Mouse (Mus musculus) left cerebral cortex, adult 8-10 months (tissue): Measurements from ENCODE around the gene Pcnx3. TPM values are rescaled to one million over a fixed set of nuclear protein-coding genes. Genes with fewer than 3 reads are reported as not detected.
"Not testable (repeated sequence)": the region's sequence is repeated elsewhere in the genome, so short reads cannot be mapped to it uniquely, and the experiment has no call there.

Experiments
- DNase-seq, 2 experiments: peaks; one replicate each; pipeline ENCODE4 v3.0.0; 2022; ENCODE audit warnings: low spot score in 2 of 2
- total RNA-seq, 4 experiments: library from RNA; stranded (reverse); gene quantifications; 2 replicates each; pipeline ENCODE4 v1.2.4; 2022

Pcnx3 gene
- total RNA-seq, 4 experiments from 2014 or later = 74.4 to 86.8 (median 80.3) TPM

GRCm38 (mm10) chr19:5713255-5713654 lies 24.5 kb upstream of the Pcnx3 start:
- no peak for DNase-seq

- no peak for DNase-seq
Measured at GRCm38 (mm10) chr19:5711907-5712460, 23.3 kb upstream of the Pcnx3 start.

- DNase-seq = no peak
Measured at GRCm38 (mm10) chr19:5711218-5711617, 22.5 kb upstream of the Pcnx3 start.

GRCm38 (mm10) chr19:5710581-5710980 lies 21.9 kb upstream of the Pcnx3 start:
- no peak for DNase-seq

- DNase-seq = no peak
Measured at GRCm38 (mm10) chr19:5710068-5710467, 21.4 kb upstream of the Pcnx3 start.

- no peak for DNase-seq
Measured at GRCm38 (mm10) chr19:5704801-5705571, 16.3 kb upstream of the Pcnx3 start.

- peak in 1 of 2 experiments; percentile 32 for DNase-seq
Measured at GRCm38 (mm10) chr19:5704163-5704800, 15.6 kb upstream of the Pcnx3 start, which contains the start of gene Kcnk7. Kcnk7 (plus strand) TSS chr19:5704367.

- DNase-seq = no peak
Measured at GRCm38 (mm10) chr19:5695849-5696462, 7.2 kb upstream of the Pcnx3 start.

GRCm38 (mm10) chr19:5693801-5694200 lies 5.1 kb upstream of the Pcnx3 start:
- no peak for DNase-seq

- no peak for DNase-seq
Measured at GRCm38 (mm10) chr19:5692913-5693396, 4.2 kb upstream of the Pcnx3 start.

GRCm38 (mm10) chr19:5692086-5692912 lies 3.6 kb upstream of the Pcnx3 start:
- DNase-seq = no peak

- no peak for DNase-seq
Measured at GRCm38 (mm10) chr19:5691601-5692000, 2.9 kb upstream of the Pcnx3 start.

GRCm38 (mm10) chr19:5690343-5690735 lies 1.6 kb upstream of the Pcnx3 start:
- DNase-seq = peak in 1 of 2 experiments; percentile 48

GRCm38 (mm10) chr19:5689565-5690342 lies 1.0 kb upstream of the Pcnx3 start:
- peak; percentile 65 to 77 for DNase-seq

GRCm38 (mm10) chr19:5689088-5689428 lies 350 bp upstream of the Pcnx3 start:
- no peak for DNase-seq

GRCm38 (mm10) chr19:5687738-5688137 lies 970 bp downstream of the Pcnx3 start:
- no peak for DNase-seq

GRCm38 (mm10) chr19:5686954-5687353 lies 1.8 kb downstream of the Pcnx3 start:
- not testable (repeated sequence) for DNase-seq

- no peak for DNase-seq
Measured at GRCm38 (mm10) chr19:5686437-5686836, 2.3 kb downstream of the Pcnx3 start.

GRCm38 (mm10) chr19:5685861-5686260 lies 2.8 kb downstream of the Pcnx3 start:
- DNase-seq = no peak

GRCm38 (mm10) chr19:5685431-5685830 lies 3.3 kb downstream of the Pcnx3 start:
- no peak for DNase-seq
